Mouse (Mus musculus) liver, embryonic 18 days (tissue): Measurements from ENCODE around the gene Mpp5. TPM values are rescaled to one million over a fixed set of nuclear protein-coding genes. Genes with fewer than 3 reads are reported as not detected.

ENCODE experiments used
- polyA plus RNA-seq: library from polyadenylated mRNA; depleted of rRNA; stranded (reverse); fragments of >200 nt; gene quantifications from 2 replicates; pipeline ENCODE4 v1.2.3, GENCODE M21; 2012; rRNA removed

Gene Mpp5
- polyA plus RNA-seq, result 2.9 and 3.3 TPM in 2 replicates

DNA sequence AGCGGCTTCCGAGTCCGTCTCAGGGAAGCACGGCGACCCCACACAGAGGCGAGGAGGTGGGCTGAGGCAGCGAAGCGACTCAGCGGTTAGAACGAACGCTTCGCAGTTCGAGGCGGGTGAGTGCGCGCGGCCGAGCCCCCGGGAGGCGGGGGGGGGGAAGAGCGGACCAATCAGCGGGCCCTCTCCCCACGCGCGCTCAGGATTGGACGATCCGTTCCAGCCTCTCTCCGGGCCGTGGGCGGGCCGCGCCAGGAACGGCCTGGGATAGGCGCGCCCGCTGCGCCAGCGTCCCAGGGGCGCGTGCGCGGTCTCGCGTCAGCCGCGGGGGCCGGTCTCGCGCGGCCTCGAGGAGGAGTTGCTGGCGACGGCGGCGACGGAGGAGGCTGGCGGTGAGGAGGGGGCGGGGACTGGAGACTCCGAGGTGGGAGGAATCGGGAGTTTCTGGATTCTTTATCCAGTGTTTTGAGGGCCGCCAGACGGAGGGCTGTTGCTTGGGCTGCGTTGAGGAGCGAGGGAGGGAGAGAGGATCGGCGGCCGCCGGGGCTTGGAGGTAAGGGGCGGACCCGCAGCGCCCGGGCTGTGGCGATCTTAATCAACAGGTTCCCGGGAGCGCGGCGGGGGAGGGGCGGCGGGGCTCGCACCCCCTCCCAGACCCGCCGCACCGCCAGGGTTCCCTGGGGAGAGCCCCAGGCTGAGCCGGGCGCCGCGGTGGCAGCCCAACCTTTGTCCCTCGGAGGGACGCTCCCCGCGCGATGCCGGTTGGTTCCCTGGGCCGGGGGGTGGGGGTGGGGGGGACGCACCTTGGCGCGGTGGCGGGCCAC is at the start of gene Mpp5:
Gene Mpp5 (plus strand): TSS at position 351 of the 821 bp plus-strand sequence.

DNA sequence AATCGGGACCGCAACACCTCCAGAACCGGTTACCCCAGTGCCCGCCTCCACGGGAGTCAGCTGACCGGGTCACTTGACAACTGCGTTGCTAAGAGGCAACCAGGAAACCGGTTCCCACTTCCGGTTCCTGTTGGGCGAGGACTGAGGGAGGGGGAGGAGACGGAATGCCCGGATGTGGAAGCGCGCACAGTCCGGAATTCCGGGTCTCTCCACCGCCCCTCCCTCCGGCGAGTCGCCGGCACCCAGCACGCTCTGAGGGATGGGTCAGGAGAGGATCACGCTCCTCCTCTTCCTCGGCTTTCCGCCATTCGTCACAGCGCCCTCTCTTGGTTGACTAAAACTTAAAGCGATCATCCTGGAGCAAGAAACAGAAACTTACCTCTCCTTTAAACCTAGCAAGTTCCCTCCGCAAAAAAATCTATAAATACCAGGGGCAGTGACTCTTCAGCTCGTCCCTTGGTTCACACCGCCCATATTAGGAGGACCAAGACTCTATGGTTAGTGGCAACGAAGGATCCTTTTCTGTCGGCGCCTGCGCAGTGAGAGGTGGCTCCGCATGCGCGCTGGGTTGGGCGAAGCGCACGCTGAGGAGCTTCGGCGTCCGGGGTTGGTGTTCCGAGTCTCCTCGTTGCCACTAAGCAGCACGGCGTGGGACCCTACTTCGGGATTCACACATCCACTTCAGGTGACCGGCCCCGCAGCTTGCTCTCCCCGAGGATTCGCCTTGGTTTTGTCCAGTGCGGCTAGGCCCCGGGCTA is 113.0 kb downstream of the Mpp5 start, which contains the start of the genes Atp6v1d and Eif2s1:
Gene Atp6v1d (minus strand): TSS at position 143 of the 758 bp plus-strand sequence.
Gene Eif2s1 (plus strand): TSS at position 324 of the 758 bp plus-strand sequence.

Other genes starting within 250 kb of the Mpp5 start
- gene Fam71d, start 57.4 kb upstream of the Mpp5 start, polyA plus RNA-seq, result 0.05 TPM in 1 of 2 replicates, not detected in the other
- gene Atp6v1d, start 112.7 kb downstream of the Mpp5 start, polyA plus RNA-seq, result 17.3 and 18.7 TPM in 2 replicates
- 32.2 and 34.9 TPM in 2 replicates for gene Eif2s1, start 112.9 kb downstream of the Mpp5 start, polyA plus RNA-seq
- gene Plek2, start 158.1 kb downstream of the Mpp5 start, polyA plus RNA-seq, result 10.5 and 12.5 TPM in 2 replicates